Mouse (Mus musculus) intestine, embryonic 16.5 days (tissue): Measurements from ENCODE around the gene Fbxl8. TPM values are rescaled to one million over a fixed set of nuclear protein-coding genes. Genes with fewer than 3 reads are reported as not detected.
"Not testable (repeated sequence)": the region's sequence is repeated elsewhere in the genome, so short reads cannot be mapped to it uniquely, and the experiment has no call there.

Experiments used
- ATAC-seq: fragments of 200-750 bp; cut with Nextera tagmentation; 2 replicates; pipeline ENCODE4 v1.8.0; 2017; ENCODE audit warnings: moderate TSS enrichment, moderate library complexity
- H3K27ac ChIP-seq: fragments of 300-500 bp; sonication (generic); 2 replicates; pipeline ENCODE4 v1.5.1; 2014; ENCODE audit warnings: mild to moderate bottlenecking, low read length
- H3K27me3 ChIP-seq: fragments of 300-500 bp; sonication (generic); replicated peaks from 2 replicates; pipeline ENCODE4 v1.6.1; 2014; ENCODE audit warnings: low read length, control low read depth, mixed read lengths; ENCODE audit not compliant: control insufficient read depth, insufficient read depth
- H3K36me3 ChIP-seq: fragments of 300-500 bp; sonication (generic); 2 replicates; pipeline ENCODE4 v1.6.1; 2014; ENCODE audit warnings: low read length, control low read depth; ENCODE audit not compliant: control insufficient read depth, insufficient read depth
- H3K4me1 ChIP-seq: fragments of 300-500 bp; sonication (generic); 2 replicates; pipeline ENCODE4 v1.6.1; 2014; ENCODE audit warnings: low read length, control low read depth, mixed read lengths; ENCODE audit not compliant: control insufficient read depth, insufficient read depth
- H3K4me2 ChIP-seq: fragments of 300-500 bp; sonication (generic); 2 replicates; pipeline ENCODE4 v1.6.1; 2014; ENCODE audit warnings: low read depth, low read length, control low read depth
- H3K4me3 ChIP-seq: fragments of 300-500 bp; sonication (generic); 2 replicates; pipeline ENCODE4 v1.5.1; 2014; ENCODE audit warnings: mild to moderate bottlenecking, low read length
- H3K9ac ChIP-seq: fragments of 300-500 bp; sonication (generic); 2 replicates; pipeline ENCODE4 v1.6.1; 2014; ENCODE audit warnings: low read depth, low read length
- H3K9me3 ChIP-seq: fragments of 300-500 bp; sonication (generic); 2 replicates; pipeline ENCODE4 v1.6.1; 2016; ENCODE audit warnings: low read length, control low read depth; ENCODE audit not compliant: control insufficient read depth
- WGBS: fragments of 180-500 bp; shearing (Covaris S2); extraction: QIAGEN DNeasy Blood & Tissue Kit; methylation state at CpG from one replicate; pipeline ENCODE4 v1.1.7; 2014; 5-methylcytosine and 5-hydroxymethylcytosine counted together
- polyA plus RNA-seq: library from polyadenylated mRNA; unstranded; fragments of >200 nt; fragmentation: Nextera tagmentation; extraction: Ambion mirVana; gene quantifications from 2 replicates; pipeline ENCODE4 v1.2.1, GENCODE M21; 2015

Fbxl8 gene
- 6.0 and 6.8 TPM in 2 replicates for polyA plus RNA-seq

GRCm38 (mm10) chr8:105264024-105264982 is at the start of gene Fbxl8, which contains the start of gene Tradd:
Fbxl8 (plus strand) TSS chr8:105264648.
Tradd (minus strand) TSS chr8:105264609.
- H3K4me2 ChIP-seq, result peak within 1 kb of the TSS; percentile 92
- peaks cover 33% of the 10 kb centered on the region for H3K4me1 ChIP-seq
- WGBS, result 1% methylated on average over 53 of the region's 54 CpGs
- H3K4me3 ChIP-seq, result peak within 1 kb of the TSS; percentile 71
- H3K27ac ChIP-seq, result peak within 1 kb of the TSS; percentile 55
- peak; percentile 85 for ATAC-seq
- H3K36me3 ChIP-seq, result no peaks in the 10 kb centered on the region; the same call in 1 of the 2 replicates
- no peaks in the 10 kb centered on the region for H3K9me3 ChIP-seq
- peaks cover 33% of the 10 kb centered on the region for H3K27me3 ChIP-seq
- peak within 1 kb of the TSS; percentile 74 for H3K9ac ChIP-seq

GRCm38 (mm10) chr8:105217926-105218522 is 46.4 kb upstream of the Fbxl8 start:
- H3K4me2 ChIP-seq, result no peak overlapping the region
- ATAC-seq, result peak; percentile 11; the same call in 1 of the 2 replicates
- H3K4me1 ChIP-seq, result no peaks in the 10 kb centered on the region
- no peak overlapping the region for H3K9ac ChIP-seq
- no peaks in the 10 kb centered on the region for H3K27me3 ChIP-seq
- no peak overlapping the region for H3K4me3 ChIP-seq
- no peaks in the 10 kb centered on the region for H3K9me3 ChIP-seq
- H3K36me3 ChIP-seq, result no peaks in the 10 kb centered on the region
- WGBS, result 79% methylated on average over 5 of the region's 5 CpGs
- H3K27ac ChIP-seq, result no peak overlapping the region

GRCm38 (mm10) chr8:105223850-105224249 is 40.6 kb upstream of the Fbxl8 start:
- H3K4me1 ChIP-seq, result peaks cover 14% of the 10 kb centered on the region
- H3K27me3 ChIP-seq, result no peaks in the 10 kb centered on the region
- ATAC-seq, result no peak
- H3K27ac ChIP-seq, result no peak overlapping the region
- no peak overlapping the region for H3K4me3 ChIP-seq
- no peak overlapping the region for H3K4me2 ChIP-seq
- WGBS, result 76% methylated on average over 7 of the region's 7 CpGs
- H3K9me3 ChIP-seq, result no peaks in the 10 kb centered on the region
- no peaks in the 10 kb centered on the region for H3K36me3 ChIP-seq
- H3K9ac ChIP-seq, result peak overlapping the region; percentile 93

GRCm38 (mm10) chr8:105224413-105225271 is 39.8 kb upstream of the Fbxl8 start, which contains the start of gene D230025D16Rik:
D230025D16Rik (plus strand) TSS chr8:105225145.
- Histone ChIP-seq H3K9me3 (no peaks in the 10 kb centered on the region), H3K4me1 (peaks cover 14% of the 10 kb centered on the region), H3K36me3 (no peaks in the 10 kb centered on the region), H3K4me3 (peak within 1 kb of the TSS; percentile 97), H3K4me2 (peak within 1 kb of the TSS; percentile 79), H3K9ac (peak within 1 kb of the TSS; percentile 93), H3K27me3 (no peaks in the 10 kb centered on the region), H3K27ac (peak within 1 kb of the TSS; percentile 93)
- ATAC-seq, result peak; percentile 97
- WGBS, result 2% methylated on average over 34 of the region's 34 CpGs

- Histone ChIP-seq H3K4me1 (peaks cover 14% of the 10 kb centered on the region), H3K9ac (peak overlapping the region; percentile 93), H3K4me2 (peak overlapping the region; percentile 79), H3K27me3 (no peaks in the 10 kb centered on the region), H3K36me3 (no peaks in the 10 kb centered on the region), H3K9me3 (no peaks in the 10 kb centered on the region), H3K4me3 (peak overlapping the region; percentile 97), H3K27ac (peak overlapping the region; percentile 93)
- under 1% methylated on average over 27 of the region's 27 CpGs for WGBS
- no peak for ATAC-seq
Measured at GRCm38 (mm10) chr8:105225272-105225593, 39.2 kb upstream of the Fbxl8 start.

GRCm38 (mm10) chr8:105225917-105226316 is 38.5 kb upstream of the Fbxl8 start:
- WGBS, result 15% methylated on average over 6 of the region's 6 CpGs
- H3K4me2 ChIP-seq, result peak overlapping the region; percentile 79
- H3K4me1 ChIP-seq, result peaks cover 14% of the 10 kb centered on the region
- peak overlapping the region; percentile 93 for H3K9ac ChIP-seq
- H3K36me3 ChIP-seq, result no peaks in the 10 kb centered on the region
- ATAC-seq, result peak; percentile 43
- H3K27me3 ChIP-seq, result no peaks in the 10 kb centered on the region
- H3K4me3 ChIP-seq, result peak overlapping the region; percentile 97
- 0 out of 2 replicates have a peak overlapping the region, but pooled peaks have one; percentile 93 for H3K27ac ChIP-seq
- no peaks in the 10 kb centered on the region for H3K9me3 ChIP-seq

- no peak overlapping the region; the same call in 1 of the 2 replicates for H3K27ac ChIP-seq
Measured at GRCm38 (mm10) chr8:105231503-105232320, 32.7 kb upstream of the Fbxl8 start.

GRCm38 (mm10) chr8:105232321-105232693 is 32.1 kb upstream of the Fbxl8 start:
- ATAC-seq, H3K4me1 ChIP-seq, H3K4me3 ChIP-seq, H3K9me3 ChIP-seq, H3K36me3 ChIP-seq, H3K9ac ChIP-seq, H3K27me3 ChIP-seq, H3K27ac ChIP-seq, H3K4me2 ChIP-seq: not testable (repeated sequence)
- WGBS, result 90% methylated on average over 4 of the region's 4 CpGs

More at GRCm38 (mm10) chr8:105231503-105232320, 32.7 kb upstream of the Fbxl8 start:
- ATAC-seq, result no peak
- 79% methylated on average over 12 of the region's 12 CpGs for WGBS
- Histone ChIP-seq H3K36me3 (peaks cover 8% of the 10 kb centered on the region; the same call in 1 of the 2 replicates), H3K9ac (no peak overlapping the region), H3K4me2 (no peak overlapping the region), H3K9me3 (no peaks in the 10 kb centered on the region), H3K4me3 (no peak overlapping the region), H3K27me3 (no peaks in the 10 kb centered on the region), H3K4me1 (peaks cover 5% of the 10 kb centered on the region; the same call in 1 of the 2 replicates)
